Mouse (Mus musculus) CH12.LX (cell line): Measurements from ENCODE around the gene Rpia. TPM values are rescaled to one million over a fixed set of nuclear protein-coding genes. Genes with fewer than 3 reads are reported as not detected.

Experiments used
- DNase-seq: peaks from one replicate; pipeline ENCODE4 v3.0.0-alpha.2; 2013; ENCODE audit errors: extremely low read depth
- H3K27ac ChIP-seq: 2 replicates; pipeline ENCODE4 v1.5.1; 2012; ENCODE audit warnings: low read depth, mild to moderate bottlenecking, control low read depth, moderate library complexity; ENCODE audit not compliant: insufficient read depth
- H3K27me3 ChIP-seq: replicated peaks from 2 replicates; pipeline ENCODE3; 2012; ENCODE audit warnings: inconsistent platforms
- H3K36me3 ChIP-seq, 2 experiments: replicated peaks in 1 of 2; 2 replicates each; pipeline versions ENCODE3 to v1.6.1; 2012; ENCODE audit warnings: inconsistent platforms in 1 of 2, low read length in 1 of 2, mild to moderate bottlenecking in 1 of 2, mixed read lengths in 1 of 2, moderate library complexity in 1 of 2; ENCODE audit not compliant: control insufficient read depth in 1 of 2, insufficient read depth in 1 of 2
- H3K4me1 ChIP-seq, 2 experiments: 2 replicates each; pipeline ENCODE4 v1.6.1; 2012; ENCODE audit warnings: inconsistent platforms in 1 of 2, moderate library complexity in 1 of 2; ENCODE audit not compliant: insufficient read depth in 2 of 2, control insufficient read depth in 1 of 2
- H3K4me2 ChIP-seq: 2 replicates; pipeline ENCODE4 v1.6.1; 2012; ENCODE audit warnings: low read depth, mild to moderate bottlenecking, control low read depth; ENCODE audit not compliant: poor library complexity, insufficient read depth, severe bottlenecking
- H3K4me3 ChIP-seq, 3 experiments: fragments of 150-350 bp in 1 of 3; sonication (generic) in 1 of 3; replicated peaks in 1 of 3; 2 replicates each; pipeline versions ENCODE3 to v1.5.1; 2011 to 2012; ENCODE audit warnings: low read depth in 2 of 3, low read length in 2 of 3, mild to moderate bottlenecking in 2 of 3, moderate library complexity in 2 of 3, control low read depth in 1 of 3, improper control_type of control experiment in 1 of 3, inconsistent platforms in 1 of 3, mixed read lengths in 1 of 3; ENCODE audit not compliant: poor library complexity in 1 of 3
- H3K79me2 ChIP-seq: replicated peaks from 2 replicates; pipeline ENCODE4 v1.6.1; 2012; ENCODE audit warnings: mild to moderate bottlenecking, moderate library complexity; ENCODE audit not compliant: control insufficient read depth, poor library complexity, insufficient read depth, severe bottlenecking; ENCODE audit errors: extremely low read depth
- H3K9ac ChIP-seq: 2 replicates; pipeline ENCODE4 v1.6.1; 2012; ENCODE audit warnings: low read depth, mild to moderate bottlenecking, control low read depth, moderate library complexity; ENCODE audit not compliant: insufficient read depth
- H3K9me3 ChIP-seq: replicated peaks from 2 replicates; pipeline ENCODE3; 2012; ENCODE audit warnings: low read length, inconsistent platforms, mixed read lengths
- CHD2 ChIP-seq: IDR thresholded peaks from 2 replicates; pipeline ENCODE4 v1.6.1; 2011; ENCODE audit warnings: low read length, improper control_type of control experiment
- ELF1 ChIP-seq: IDR thresholded peaks from 2 replicates; pipeline ENCODE4 v1.6.1; 2014; ENCODE audit warnings: low read depth, mild to moderate bottlenecking, inconsistent platforms, low read length, improper control_type of control experiment
- EP300 ChIP-seq: IDR thresholded peaks from 2 replicates; pipeline ENCODE4 v1.6.1; 2011; ENCODE audit warnings: low read length, improper control_type of control experiment
- ETS1 ChIP-seq: conservative IDR thresholded peaks from 2 replicates; pipeline ENCODE4 v1.6.1; 2012; ENCODE audit warnings: low read depth, mild to moderate bottlenecking, inconsistent platforms, low read length, improper control_type of control experiment, moderate library complexity
- GABPA ChIP-seq: IDR thresholded peaks from 2 replicates; pipeline ENCODE4 v1.6.1; 2012; ENCODE audit warnings: low read depth, low read length, improper control_type of control experiment, inconsistent platforms; ENCODE audit not compliant: insufficient replicate concordance
- HCFC1 ChIP-seq: IDR thresholded peaks from 2 replicates; pipeline ENCODE4 v1.6.1; 2012; ENCODE audit warnings: low read depth, mild to moderate bottlenecking, inconsistent platforms, low read length, improper control_type of control experiment
- IRF4 ChIP-seq: IDR thresholded peaks from 2 replicates; pipeline ENCODE4 v1.6.1; 2014; ENCODE audit warnings: low read depth, mild to moderate bottlenecking, inconsistent platforms, low read length, improper control_type of control experiment
- KAT2A ChIP-seq: IDR thresholded peaks from 2 replicates; pipeline ENCODE4 v1.6.1; 2012; ENCODE audit warnings: low read length, improper control_type of control experiment, inconsistent platforms; ENCODE audit not compliant: insufficient replicate concordance
- MAZ ChIP-seq: IDR thresholded peaks from 2 replicates; pipeline ENCODE4 v1.6.1; 2012; ENCODE audit warnings: low read depth, mild to moderate bottlenecking, inconsistent platforms, low read length, improper control_type of control experiment, moderate library complexity
- MEF2A ChIP-seq: IDR thresholded peaks from 2 replicates; pipeline ENCODE4 v1.6.1; 2014; ENCODE audit warnings: low read depth, mild to moderate bottlenecking, inconsistent platforms, low read length, improper control_type of control experiment, borderline replicate concordance
- MXI1 ChIP-seq: IDR thresholded peaks from 2 replicates; pipeline ENCODE4 v1.6.1; 2011; ENCODE audit warnings: mild to moderate bottlenecking, low read depth, low read length, improper control_type of control experiment
- MYC ChIP-seq: IDR thresholded peaks from 2 replicates; pipeline ENCODE4 v1.6.1; 2011; ENCODE audit warnings: low read depth, mild to moderate bottlenecking, improper control_type of control experiment, low read length
- NELFE ChIP-seq: IDR thresholded peaks from 2 replicates; pipeline ENCODE4 v1.6.1; 2011; ENCODE audit warnings: low read depth, low read length, improper control_type of control experiment
- NRF1 ChIP-seq: IDR thresholded peaks from 2 replicates; pipeline ENCODE4 v1.6.1; 2014; ENCODE audit warnings: low read depth, mild to moderate bottlenecking, inconsistent platforms, low read length, improper control_type of control experiment, moderate library complexity
- PAX5 ChIP-seq: IDR thresholded peaks from 2 replicates; pipeline ENCODE4 v1.6.1; 2012; ENCODE audit warnings: low read length, inconsistent platforms, mixed read lengths
- POLR2A ChIP-seq: IDR thresholded peaks from 2 replicates; pipeline ENCODE4 v1.6.1; 2011; ENCODE audit warnings: low read depth, mild to moderate bottlenecking, improper control_type of control experiment, low read length
- RAD21 ChIP-seq: IDR thresholded peaks from 2 replicates; pipeline ENCODE4 v1.6.1; 2011; ENCODE audit warnings: low read depth, mild to moderate bottlenecking, low read length, improper control_type of control experiment, moderate library complexity
- RCOR1 ChIP-seq: conservative IDR thresholded peaks from 2 replicates; pipeline ENCODE4 v1.6.1; 2012; ENCODE audit warnings: low read depth, mild to moderate bottlenecking, inconsistent platforms, low read length, improper control_type of control experiment
- SMC3 ChIP-seq: IDR thresholded peaks from 2 replicates; pipeline ENCODE4 v1.6.1; 2011; ENCODE audit warnings: low read depth, low read length, improper control_type of control experiment
- TBP ChIP-seq: conservative IDR thresholded peaks from 2 replicates; pipeline ENCODE4 v1.6.1; 2011; ENCODE audit warnings: low read depth, low read length, improper control_type of control experiment
- TCF12 ChIP-seq: IDR thresholded peaks from 2 replicates; pipeline ENCODE4 v1.6.1; 2014; ENCODE audit warnings: low read depth, mild to moderate bottlenecking, inconsistent platforms, low read length, improper control_type of control experiment
- UBTF ChIP-seq: IDR thresholded peaks from 2 replicates; pipeline ENCODE4 v1.6.1; 2012; ENCODE audit warnings: low read depth, mild to moderate bottlenecking, inconsistent platforms, low read length, improper control_type of control experiment, moderate library complexity
- USF1 ChIP-seq: IDR thresholded peaks from 2 replicates; pipeline ENCODE4 v1.6.1; 2014; ENCODE audit warnings: low read depth, mild to moderate bottlenecking, inconsistent platforms, low read length, improper control_type of control experiment
- USF2 ChIP-seq: conservative IDR thresholded peaks from 2 replicates; pipeline ENCODE4 v1.6.1; 2011; ENCODE audit warnings: low read depth, low read length, improper control_type of control experiment
- ZC3H11A ChIP-seq: IDR thresholded peaks from 2 replicates; pipeline ENCODE4 v1.6.1; 2012; ENCODE audit warnings: low read depth, mild to moderate bottlenecking, inconsistent platforms, low read length, improper control_type of control experiment
- ZKSCAN1 ChIP-seq: IDR thresholded peaks from 2 replicates; pipeline ENCODE4 v1.6.1; 2012; ENCODE audit warnings: low read depth, inconsistent platforms, low read length, improper control_type of control experiment, borderline replicate concordance
- ZMIZ1 ChIP-seq: IDR thresholded peaks from 2 replicates; pipeline ENCODE4 v1.6.1; 2012; ENCODE audit warnings: low read depth, mild to moderate bottlenecking, inconsistent platforms, low read length, improper control_type of control experiment
- dilution Hi-C: fragments of 300-500 bp; cut with MboI; formaldehyde crosslinking; loops from 2 replicates; pipeline ENCODE4 v1.14.3; 2020; ENCODE audit warnings: low sequenced_read_pairs; ENCODE audit not compliant: extremely low pct_unique_long_range_greater_than_20kb, extremely low pct_ligation_motif_present
- in situ Hi-C: fragments of 300-500 bp; cut with MboI; formaldehyde crosslinking; loops from 3 replicates; pipeline ENCODE4 v1.14.3; 2019; ENCODE audit warnings: low sequenced_read_pairs, low pct_ligation_motif_present, low pct_unique_long_range_greater_than_20kb, mixed read lengths
- polyA plus RNA-seq: library from polyadenylated mRNA; unstranded; fragments of >175 nt; gene quantifications from 2 replicates; pipeline ENCODE4 v1.2.1, GENCODE M21; 2012; ENCODE audit warnings: low read depth; ENCODE audit not compliant: insufficient read length
- total RNA-seq, 2 experiments: library from RNA; depleted of rRNA; stranded (reverse); fragments of 300-350 nt in 1 of 2; fragments of >200 nt in 1 of 2; gene quantifications; 2 replicates each; pipeline ENCODE4 v1.2.3; 2012 to 2014

Gene Rpia
- total and polyA plus RNA-seq, 3 experiments: 55.7 to 65.1 (median 57.8) TPM

- TF ChIP-seq MXI1: no peak
- TF ChIP-seq ZKSCAN1: no peak
- peak; percentile 74 for TF ChIP-seq TBP
- no peak for TF ChIP-seq GABPA
- no peak for TF ChIP-seq KAT2A
Measured at GRCm38 (mm10) chr6:70751251-70751897, 40.7 kb downstream of the Rpia start (continued).

- dilution Hi-C loops: no loop called here
- H3K27ac ChIP-seq: peak overlapping the region; percentile 96
Measured at GRCm38 (mm10) chr6:70749750-70750149, 42.3 kb downstream of the Rpia start.

GRCm38 (mm10) chr6:70747702-70748101 is 44.3 kb downstream of the Rpia start:
- no peak for TF ChIP-seq SMC3
- peak; percentile 84 for TF ChIP-seq MEF2A
- no peak for TF ChIP-seq POLR2A
- TF ChIP-seq IRF4: peak; percentile 77
- TF ChIP-seq RAD21: no peak
- no peak for TF ChIP-seq MYC
- no peak for TF ChIP-seq MAZ
- 0 out of 2 replicates have a peak, but pooled peaks have one; percentile 20 for TF ChIP-seq ETS1
- TF ChIP-seq HCFC1: no peak
- TF ChIP-seq TCF12: peak; percentile 96
- no peak for TF ChIP-seq UBTF
- TF ChIP-seq EP300: peak; percentile 94
- TF ChIP-seq USF1: no peak
- peak; percentile 49; the same call in 1 of the 2 replicates for TF ChIP-seq CHD2
- TF ChIP-seq TBP: no peak
- no peak for TF ChIP-seq RCOR1
- in situ Hi-C loops (no loop called here), dilution Hi-C loops (no loop called here)
- Histone ChIP-seq H3K27ac (peak overlapping the region; percentile 74), H3K9me3 (no peaks in the 10 kb centered on the region), H3K79me2 (peaks cover 5% of the 10 kb centered on the region; the same call in 1 of the 2 replicates), H3K27me3 (no peaks in the 10 kb centered on the region), H3K4me1 (peaks cover 27 to 92% of the 10 kb centered on the region in 2 experiments), H3K4me2 (no peak overlapping the region), H3K4me3 (no peak overlapping the region), H3K9ac (no peak overlapping the region), H3K36me3 (peaks cover 0 to 6% of the 10 kb centered on the region in 2 experiments)
- DNase-seq: no peak

More at GRCm38 (mm10) chr6:70749750-70750149, 42.3 kb downstream of the Rpia start:
- Histone ChIP-seq H3K27me3 (no peaks in the 10 kb centered on the region), H3K4me2 (peak overlapping the region; percentile 22), H3K36me3 (peaks cover 0 to 11% of the 10 kb centered on the region in 2 experiments), H3K79me2 (peaks cover 5% of the 10 kb centered on the region; the same call in 1 of the 2 replicates), H3K9ac (peak overlapping the region; percentile 79), H3K4me1 (peaks cover 17 to 94% of the 10 kb centered on the region in 2 experiments), H3K9me3 (no peaks in the 10 kb centered on the region), H3K4me3 (no peak overlapping the region)
- no peak for DNase-seq
- no peak for TF ChIP-seq RAD21
- no peak for TF ChIP-seq ELF1
- no peak for TF ChIP-seq NELFE
- no peak for TF ChIP-seq PAX5
- no peak for TF ChIP-seq EP300
- TF ChIP-seq MYC: no peak; the same call in 1 of the 2 replicates
- TF ChIP-seq USF1: no peak
- no peak for TF ChIP-seq ZMIZ1
- TF ChIP-seq RCOR1: no peak
- no peak for TF ChIP-seq ZC3H11A
- no peak for TF ChIP-seq ZKSCAN1
- no peak for TF ChIP-seq CHD2
- no peak for TF ChIP-seq NRF1
- no peak for TF ChIP-seq GABPA
- no peak for TF ChIP-seq TBP
- no peak for TF ChIP-seq USF2
- TF ChIP-seq HCFC1: no peak
- TF ChIP-seq MAZ: no peak
- TF ChIP-seq SMC3: no peak
- TF ChIP-seq ETS1: no peak
- in situ Hi-C loops: loop anchor here (25.0 kb wide), 1 partner anchor 1862 kb away; no protein-coding TSS in a partner anchor
